Mouse (Mus musculus) heart, embryonic 13.5 days (tissue): ENCODE measurements around the gene Igsf10. TPM values are rescaled to one million over a fixed set of nuclear protein-coding genes. Genes with fewer than 3 reads are reported as not detected.

Experiments
- ATAC-seq: fragments of 200-750 bp; cut with Nextera tagmentation; 2 replicates; pipeline ENCODE4 v1.8.0; 2017; ENCODE audit warnings: moderate TSS enrichment; ENCODE audit not compliant: insufficient number of reproducible peaks, low FRiP score, low TSS enrichment; ENCODE audit errors: extremely low read depth
- H3K27ac ChIP-seq: fragments of 300-500 bp; sonication (generic); replicated peaks from 2 replicates; pipeline ENCODE4 v1.5.1; 2015; ENCODE audit warnings: moderate library complexity, mild to moderate bottlenecking, inconsistent platforms
- H3K27me3 ChIP-seq: fragments of 300-500 bp; sonication (generic); replicated peaks from 2 replicates; pipeline ENCODE4 v1.6.1; 2015; ENCODE audit warnings: mild to moderate bottlenecking, inconsistent platforms
- H3K36me3 ChIP-seq: fragments of 300-500 bp; sonication (generic); 2 replicates; pipeline ENCODE4 v1.6.1; 2015; ENCODE audit warnings: mild to moderate bottlenecking, inconsistent platforms
- H3K4me1 ChIP-seq: fragments of 300-500 bp; sonication (generic); 2 replicates; pipeline ENCODE4 v1.6.1; 2015; ENCODE audit warnings: inconsistent platforms
- H3K4me2 ChIP-seq: fragments of 300-500 bp; sonication (generic); 2 replicates; pipeline ENCODE4 v1.6.1; 2015; ENCODE audit warnings: inconsistent platforms, mild to moderate bottlenecking, moderate library complexity
- H3K4me3 ChIP-seq: fragments of 300-500 bp; sonication (generic); 2 replicates; pipeline ENCODE4 v1.5.1; 2015; ENCODE audit warnings: moderate library complexity, mild to moderate bottlenecking, inconsistent platforms
- H3K9ac ChIP-seq: fragments of 300-500 bp; sonication (generic); 2 replicates; pipeline ENCODE4 v1.6.1; 2015; ENCODE audit warnings: inconsistent platforms, mild to moderate bottlenecking, moderate library complexity
- H3K9me3 ChIP-seq: fragments of 300-500 bp; sonication (generic); 2 replicates; pipeline ENCODE4 v1.6.1; 2016; ENCODE audit warnings: inconsistent platforms
- WGBS: fragments of 180-500 bp; shearing (Covaris S2); methylation state at CpG from one replicate; pipeline ENCODE4 v1.1.7; 2015; ENCODE audit warnings: mixed read lengths; 5-methylcytosine and 5-hydroxymethylcytosine counted together
- polyA plus RNA-seq: library from polyadenylated mRNA; unstranded; fragments of >200 nt; fragmentation: Nextera tagmentation; extraction: Ambion mirVana; gene quantifications from 2 replicates; pipeline ENCODE4 v1.2.1, GENCODE M21; 2015

Gene Igsf10
- polyA plus RNA-seq, 1 experiment from 2014 or later, result 1.6 TPM

DNA sequence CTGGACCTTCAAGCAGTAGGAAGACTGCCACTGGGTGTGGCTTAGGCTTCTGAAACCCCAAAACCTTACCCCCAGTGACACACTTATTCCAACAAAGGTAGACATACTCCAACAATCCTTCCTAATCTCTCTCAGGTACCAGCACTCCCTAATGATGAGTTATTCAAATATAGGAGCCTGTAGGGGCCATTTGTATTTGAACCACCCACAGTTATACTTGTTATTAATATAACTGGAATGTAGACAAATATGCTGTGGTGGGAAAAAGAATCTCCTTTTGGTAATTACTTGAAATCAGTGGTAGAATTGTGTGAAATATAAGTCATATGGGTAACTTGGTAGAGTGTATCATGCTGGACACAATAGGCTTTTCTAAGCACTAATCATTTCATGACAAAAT, 65.6 kb downstream of the Igsf10 start:
- ATAC-seq, result no peak
- no peak overlapping the region for H3K9ac ChIP-seq

DNA sequence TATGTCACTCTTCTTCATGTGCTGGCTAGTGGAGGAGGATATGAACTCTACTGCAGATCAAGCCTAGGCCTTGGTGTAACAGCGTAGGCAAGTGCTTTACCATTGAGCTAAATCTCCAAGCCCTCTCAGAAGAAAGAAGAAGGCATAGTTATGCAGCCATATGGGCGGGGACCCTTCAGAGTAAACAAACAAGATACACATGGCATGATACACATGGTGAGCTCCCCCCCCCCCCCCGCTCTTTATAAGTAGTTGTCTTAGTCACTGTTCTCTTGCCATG, 66.0 kb downstream of the Igsf10 start:
- ATAC-seq, result no peak
- Histone ChIP-seq H3K36me3 (peaks cover 10% of the 10 kb centered on the region), H3K4me3 (no peak overlapping the region), H3K9ac (no peak overlapping the region), H3K27me3 (no peaks in the 10 kb centered on the region), H3K27ac (no peak overlapping the region), H3K4me1 (no peaks in the 10 kb centered on the region), H3K4me2 (no peak overlapping the region), H3K9me3 (no peaks in the 10 kb centered on the region)
- WGBS, result 77% methylated on average over 3 of the region's 3 CpGs

More for the DNA sequence above, 65.6 kb downstream of the Igsf10 start:
- no peaks in the 10 kb centered on the region for H3K9me3 ChIP-seq
- no peaks in the 10 kb centered on the region for H3K27me3 ChIP-seq
- no peak overlapping the region for H3K4me3 ChIP-seq
- no peak overlapping the region for H3K4me2 ChIP-seq
- H3K4me1 ChIP-seq, result no peaks in the 10 kb centered on the region
- no peak overlapping the region for H3K27ac ChIP-seq
- H3K36me3 ChIP-seq, result peaks cover 10% of the 10 kb centered on the region

DNA sequence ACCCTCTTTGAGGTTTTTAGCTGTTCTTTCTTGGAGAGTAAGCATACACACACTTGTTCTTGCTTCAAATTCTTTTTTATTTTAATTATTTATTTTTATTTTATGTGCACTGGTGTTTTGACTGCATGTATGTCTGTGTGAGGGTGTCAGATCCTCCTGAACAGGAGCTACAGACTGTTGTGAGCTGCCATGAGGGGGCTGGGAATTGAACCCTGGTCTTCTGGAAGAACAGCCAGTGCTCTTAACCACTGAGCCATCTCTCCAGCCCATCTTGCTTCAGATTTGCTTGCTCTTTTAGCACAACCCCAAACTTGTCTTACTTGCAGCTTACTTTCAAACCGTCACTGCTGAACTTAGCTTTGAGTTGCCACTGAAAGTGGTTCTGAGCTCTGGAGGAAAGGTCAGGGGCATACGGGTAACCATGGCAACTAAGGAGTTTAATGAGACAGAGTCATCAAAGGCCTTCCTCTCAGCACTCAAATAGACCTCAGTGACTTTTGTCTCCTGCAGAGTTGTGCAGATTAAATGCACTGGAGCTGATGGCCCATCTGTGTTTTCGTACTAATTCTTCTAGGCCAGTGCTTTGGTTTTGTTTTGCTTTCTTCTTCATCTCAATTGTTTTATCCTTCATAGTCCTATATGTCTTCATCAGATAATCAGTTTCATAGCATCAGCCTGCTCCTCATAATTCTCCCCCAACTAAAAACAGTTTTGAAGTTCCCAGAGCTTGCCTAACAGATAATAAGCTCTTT, 66.5 kb downstream of the Igsf10 start:
- no peaks in the 10 kb centered on the region for H3K27me3 ChIP-seq
- 57% methylated on average over 3 of the region's 3 CpGs for WGBS
- no peak overlapping the region for H3K4me3 ChIP-seq
- no peak for ATAC-seq
- H3K9me3 ChIP-seq, result no peaks in the 10 kb centered on the region
- peaks cover 10% of the 10 kb centered on the region for H3K36me3 ChIP-seq
- H3K9ac ChIP-seq, result no peak overlapping the region
- no peaks in the 10 kb centered on the region for H3K4me1 ChIP-seq
- no peak overlapping the region for H3K4me2 ChIP-seq
- H3K27ac ChIP-seq, result no peak overlapping the region

DNA sequence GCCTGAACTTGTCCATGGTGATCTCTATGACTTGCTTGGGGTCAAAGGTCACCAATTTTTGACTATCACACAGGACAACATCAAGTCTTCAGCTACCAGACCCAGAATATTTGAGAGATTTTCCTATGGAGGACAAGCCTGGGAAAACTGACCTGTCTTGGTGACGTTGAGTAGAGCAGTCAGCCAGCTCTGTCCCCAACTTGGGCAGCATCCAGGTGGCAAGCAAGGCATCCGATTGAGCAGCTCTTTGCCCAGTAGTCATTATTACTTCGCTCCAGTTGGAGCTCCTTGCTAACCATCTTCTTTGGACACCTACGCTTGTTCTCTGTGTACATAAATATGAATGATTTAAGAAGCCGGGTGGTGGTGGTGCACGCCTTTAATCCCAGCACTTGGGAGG, 73.4 kb downstream of the Igsf10 start:
- no peak overlapping the region for H3K4me3 ChIP-seq
- 85% methylated on average over 6 of the region's 6 CpGs for WGBS
- H3K36me3 ChIP-seq, result peaks cover 9% of the 10 kb centered on the region; the same call in 1 of the 2 replicates
- no peak overlapping the region for H3K9ac ChIP-seq
- H3K4me1 ChIP-seq, result no peaks in the 10 kb centered on the region
- no peak for ATAC-seq
- no peaks in the 10 kb centered on the region for H3K27me3 ChIP-seq
- H3K4me2 ChIP-seq, result no peak overlapping the region
- H3K9me3 ChIP-seq, result no peaks in the 10 kb centered on the region
- no peak overlapping the region for H3K27ac ChIP-seq

Other genes with a start within 250 kb of the Igsf10 start
- gene Gpr171, start 242.6 kb downstream of the Igsf10 start, polyA plus RNA-seq, result 0.66 and 0.68 TPM in 2 replicates
- 1.7 and 2.3 TPM in 2 replicates for gene P2ry14, start 190.8 kb downstream of the Igsf10 start, polyA plus RNA-seq
- gene Gpr87, start 149.3 kb downstream of the Igsf10 start, polyA plus RNA-seq, result not detected in 2 replicates
- gene P2ry13, start 133.5 kb downstream of the Igsf10 start, polyA plus RNA-seq, result 1.1 TPM in 2 replicates
- 1.6 and 1.7 TPM in 2 replicates for gene P2ry12, start 81.5 kb downstream of the Igsf10 start, polyA plus RNA-seq